Comparison of ENCODE assay signal across 24 mouse cellular contexts in the genomic region with DNA sequence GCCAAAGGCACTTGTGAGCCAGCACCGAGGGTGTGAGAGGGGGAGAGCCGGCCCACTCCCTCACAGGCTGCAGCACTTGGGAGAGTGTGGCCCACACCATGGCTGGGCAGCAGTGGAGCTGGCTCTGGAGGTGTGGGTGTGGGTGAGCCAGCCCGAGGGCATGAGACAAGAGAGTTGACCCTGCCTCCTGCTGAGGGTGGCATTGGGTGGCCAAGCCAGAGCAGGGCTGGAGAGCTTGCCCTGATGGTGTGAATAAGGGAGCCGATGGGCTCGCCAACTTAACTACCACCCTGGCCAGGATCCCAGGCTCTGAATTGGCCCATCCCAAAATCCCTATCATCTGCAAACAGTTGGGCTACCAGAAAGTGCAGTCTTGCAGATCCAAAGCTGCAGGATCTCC. TPM values are rescaled to one million over a fixed set of nuclear protein-coding genes. Genes with fewer than 3 reads are reported as not detected.
DNase-seq lines count a peak whose midpoint lies in the region; ATAC-seq and TF ChIP-seq lines count a peak whose summit lies in the region.
"Had no signal": no experiment of that assay in that cellular context is flagged by ENCODE, and none has a peak within 500 bp of the region (broad histone marks: within the 10 kb centered on the region; RNA-seq: fewer than 3 reads in every experiment).

No protein-coding gene starts in this region.

- no peaks in the 10 kb centered on the region for H3K36me3 ChIP-seq in forebrain, postnatal 0 days (ENCODE audit: insufficient read depth)
- no peaks in the 10 kb centered on the region for H3K36me3 ChIP-seq in forebrain, embryonic 13.5 days (ENCODE audit: poor library complexity, severe bottlenecking)
- no peaks in the 10 kb centered on the region for H3K36me3 ChIP-seq in hindbrain, postnatal 0 days (ENCODE audit: insufficient read depth, low read length)
- no peaks in the 10 kb centered on the region for H3K36me3 ChIP-seq in hindbrain, embryonic 14.5 days (replicated peaks; ENCODE audit: control insufficient read depth, insufficient read depth)
- H3K36me3 ChIP-seq in midbrain, postnatal 0 days (ENCODE audit: insufficient read depth, low read length) = no peaks in the 10 kb centered on the region
- no peaks in the 10 kb centered on the region for H3K36me3 ChIP-seq in midbrain, embryonic 16.5 days (ENCODE audit: control insufficient read depth, insufficient read depth, low read length)
- H3K36me3 ChIP-seq: liver, embryonic 12.5 days; neural tube, embryonic 13.5 days had no signal

- TF ChIP-seq CTCF in forebrain, postnatal 0 days (IDR thresholded peaks at IDR 0.05; ENCODE audit: low read depth) = no peak
- TF ChIP-seq CTCF in hindbrain, postnatal 0 days (IDR thresholded peaks at IDR 0.05; ENCODE audit: low read depth) = no peak
- TF ChIP-seq CTCF in midbrain, postnatal 0 days (IDR thresholded peaks at IDR 0.05) = no peak

- H3K9me3 ChIP-seq in forebrain, postnatal 0 days (ENCODE audit: low read length) = no peaks in the 10 kb centered on the region
- H3K9me3 ChIP-seq in forebrain, embryonic 13.5 days (replicated peaks) = no peaks in the 10 kb centered on the region
- no peaks in the 10 kb centered on the region for H3K9me3 ChIP-seq in hindbrain, postnatal 0 days (ENCODE audit: low read length)
- no peaks in the 10 kb centered on the region for H3K9me3 ChIP-seq in hindbrain, embryonic 14.5 days (ENCODE audit: control insufficient read depth, low read length)
- H3K9me3 ChIP-seq in midbrain, postnatal 0 days (ENCODE audit: low read length) = no peaks in the 10 kb centered on the region
- H3K9me3 ChIP-seq in midbrain, embryonic 16.5 days (replicated peaks; ENCODE audit: control insufficient read depth, low read length, poor library complexity, severe bottlenecking) = no peaks in the 10 kb centered on the region
- H3K9me3 ChIP-seq: liver, embryonic 12.5 days; neural tube, embryonic 13.5 days had no signal

- no peaks in the 10 kb centered on the region for H3K27me3 ChIP-seq in forebrain, postnatal 0 days (ENCODE audit: insufficient read depth, low read length)
- H3K27me3 ChIP-seq in forebrain, embryonic 13.5 days = no peaks in the 10 kb centered on the region
- no peaks in the 10 kb centered on the region for H3K27me3 ChIP-seq in hindbrain, postnatal 0 days (ENCODE audit: insufficient read depth, low read length)
- no peaks in the 10 kb centered on the region for H3K27me3 ChIP-seq in hindbrain, embryonic 14.5 days (ENCODE audit: control insufficient read depth, insufficient read depth, low read length)
- no peaks in the 10 kb centered on the region for H3K27me3 ChIP-seq in midbrain, postnatal 0 days (ENCODE audit: insufficient read depth, low read length)
- H3K27me3 ChIP-seq in midbrain, embryonic 16.5 days (ENCODE audit: control insufficient read depth, insufficient read depth, low read depth, low read length) = no peaks in the 10 kb centered on the region
- H3K27me3 ChIP-seq: CH12.LX; liver, embryonic 12.5 days; neural tube, embryonic 13.5 days had no signal

- H3K4me2 ChIP-seq in forebrain, postnatal 0 days (ENCODE audit: low read depth) = no peak overlapping the region
- no peak overlapping the region for H3K4me2 ChIP-seq in forebrain, embryonic 13.5 days
- no peak overlapping the region for H3K4me2 ChIP-seq in hindbrain, postnatal 0 days (ENCODE audit: low read depth, low read length)
- H3K4me2 ChIP-seq in hindbrain, embryonic 14.5 days (replicated peaks) = no peak overlapping the region
- no peak overlapping the region for H3K4me2 ChIP-seq in midbrain, postnatal 0 days (ENCODE audit: low read depth, low read length, poor library complexity, severe bottlenecking)
- no peak overlapping the region for H3K4me2 ChIP-seq in midbrain, embryonic 16.5 days (ENCODE audit: low read length)
- H3K4me2 ChIP-seq: heart, embryonic 11.5 days; liver, embryonic 12.5 days; neural tube, embryonic 13.5 days had no signal

- DNase-seq in cerebellum, postnatal 10 days = peak; percentile 77 to 87
- DNase-seq in cerebellum, adult 18-20 months = no peak
- DNase-seq in forebrain, postnatal 0 days = peak; percentile 21
- peak; percentile 58 for DNase-seq in hindbrain, postnatal 0 days (ENCODE audit: low spot score)
- DNase-seq in hindbrain, embryonic 14.5 days (ENCODE audit: low spot score) = no peak
- peak; percentile 45 for DNase-seq in midbrain, postnatal 0 days (ENCODE audit: low spot score)
- DNase-seq: adrenal gland, adult 8-10 months; cerebellum, adult 9-11 months; gastrocnemius, postnatal 14 days; kidney, adult 11 months; kidney, postnatal 14 days; liver, postnatal 0 days; lung, postnatal 36 days; midbrain, embryonic 14.5 days had no signal

- 34% methylated on average over 5 of the region's 5 CpGs for WGBS in forebrain, postnatal 0 days
- WGBS in forebrain, embryonic 13.5 days = 80% methylated on average over 5 of the region's 5 CpGs
- WGBS in hindbrain, postnatal 0 days = 51% methylated on average over 5 of the region's 5 CpGs
- WGBS in hindbrain, embryonic 14.5 days = 81% methylated on average over 5 of the region's 5 CpGs
- WGBS in midbrain, postnatal 0 days = 68% methylated on average over 5 of the region's 5 CpGs
- 62% methylated on average over 5 of the region's 5 CpGs for WGBS in midbrain, embryonic 16.5 days

- no peak overlapping the region for H3K9ac ChIP-seq in forebrain, postnatal 0 days
- no peak overlapping the region for H3K9ac ChIP-seq in forebrain, embryonic 13.5 days
- no peak overlapping the region for H3K9ac ChIP-seq in hindbrain, postnatal 0 days (replicated peaks; ENCODE audit: low read length)
- no peak overlapping the region for H3K9ac ChIP-seq in hindbrain, embryonic 14.5 days
- H3K9ac ChIP-seq in midbrain, postnatal 0 days (replicated peaks; ENCODE audit: low read length, poor library complexity, severe bottlenecking) = no peak overlapping the region
- no peak overlapping the region for H3K9ac ChIP-seq in midbrain, embryonic 16.5 days (ENCODE audit: low read depth, low read length)
- H3K9ac ChIP-seq: liver, embryonic 12.5 days; liver, postnatal 0 days; neural tube, embryonic 13.5 days had no signal

- no peak overlapping the region for H3K27ac ChIP-seq in forebrain, postnatal 0 days (ENCODE audit: low read depth, low read length)
- H3K27ac ChIP-seq in forebrain, embryonic 13.5 days = no peak overlapping the region
- H3K27ac ChIP-seq in hindbrain, postnatal 0 days = peak overlapping the region; percentile 57; the same call in 1 of the 2 replicates
- H3K27ac ChIP-seq in hindbrain, embryonic 14.5 days = no peak overlapping the region
- H3K27ac ChIP-seq in midbrain, postnatal 0 days (ENCODE audit: low read depth, low read length) = no peak overlapping the region
- H3K27ac ChIP-seq in midbrain, embryonic 16.5 days (ENCODE audit: low read length) = no peak overlapping the region
- H3K27ac ChIP-seq: left cerebral cortex, adult 2 months; liver, embryonic 12.5 days; neural tube, embryonic 13.5 days had no signal

- peak; percentile 38 for ATAC-seq in forebrain, postnatal 0 days
- no peak for ATAC-seq in forebrain, embryonic 13.5 days
- 0 out of 2 replicates have a peak, but pooled peaks have one; percentile 27 for ATAC-seq in hindbrain, postnatal 0 days
- ATAC-seq in hindbrain, embryonic 14.5 days (ENCODE audit: low FRiP score) = no peak
- ATAC-seq in midbrain, postnatal 0 days (ENCODE audit: low FRiP score) = no peak
- ATAC-seq in midbrain, embryonic 16.5 days = no peak; the same call in 1 of the 2 replicates
- ATAC-seq: inflammation-experienced regulatory T-cells, adult 6 months; liver, embryonic 12.5 days; liver, postnatal 0 days had no signal

- no peak overlapping the region for H3K4me3 ChIP-seq in forebrain, postnatal 0 days (ENCODE audit: low read depth, low read length)
- no peak overlapping the region for H3K4me3 ChIP-seq in forebrain, embryonic 13.5 days
- H3K4me3 ChIP-seq in hindbrain, postnatal 0 days (ENCODE audit: low read length) = no peak overlapping the region
- H3K4me3 ChIP-seq in hindbrain, embryonic 14.5 days (replicated peaks; ENCODE audit: low read length) = no peak overlapping the region
- H3K4me3 ChIP-seq in midbrain, postnatal 0 days (ENCODE audit: low read depth, low read length) = no peak overlapping the region
- no peak overlapping the region for H3K4me3 ChIP-seq in midbrain, embryonic 16.5 days (ENCODE audit: low read depth, low read length)
- H3K4me3 ChIP-seq: erythroblast, embryonic 14.5 days; left cerebral cortex, adult 2 months; liver, embryonic 12.5 days; myocyte; neural tube, embryonic 13.5 days had no signal

- H3K4me1 ChIP-seq in forebrain, postnatal 0 days (ENCODE audit: insufficient read depth) = no peaks in the 10 kb centered on the region
- peaks cover 8% of the 10 kb centered on the region; the same call in 1 of the 2 replicates for H3K4me1 ChIP-seq in forebrain, embryonic 13.5 days
- H3K4me1 ChIP-seq in hindbrain, postnatal 0 days (ENCODE audit: insufficient read depth, low read length) = peaks cover 9% of the 10 kb centered on the region; the same call in 1 of the 2 replicates
- 0 out of 2 replicates have a peak, but pooled peaks cover 4% of the 10 kb centered on the region for H3K4me1 ChIP-seq in hindbrain, embryonic 14.5 days (replicated peaks; ENCODE audit: control insufficient read depth, insufficient read depth, low read length)
- no peaks in the 10 kb centered on the region for H3K4me1 ChIP-seq in midbrain, postnatal 0 days (ENCODE audit: insufficient read depth, low read length)
- H3K4me1 ChIP-seq in midbrain, embryonic 16.5 days (ENCODE audit: control insufficient read depth, insufficient read depth, low read length) = no peaks in the 10 kb centered on the region

RNA-seq across cellular contexts. Expression of a gene that starts 35.6 kb away (rescaled TPM):
- total RNA-seq in forebrain, postnatal 0 days (2014; rRNA removed) = 21.9 and 23.7 TPM in 2 replicates
- polyA plus RNA-seq in forebrain, postnatal 0 days (2015; fragmentation: Nextera tagmentation; extraction: Ambion mirVana) = 17.7 and 19.8 TPM in 2 replicates
- 93.6 and 102 TPM in 2 replicates for polyA plus RNA-seq in forebrain, embryonic 13.5 days (2015; fragmentation: Nextera tagmentation; extraction: Ambion mirVana)
- 39.8 and 51.3 TPM in 2 replicates for total RNA-seq in hindbrain, postnatal 0 days (2014; rRNA removed)
- polyA plus RNA-seq in hindbrain, postnatal 0 days (2015; fragmentation: Nextera tagmentation; extraction: Ambion mirVana) = 29.1 and 30.7 TPM in 2 replicates
- 30.5 and 37.5 TPM in 2 replicates for polyA plus RNA-seq in hindbrain, embryonic 14.5 days (2014; fragmentation: Nextera tagmentation; extraction: Ambion mirVana)
- total RNA-seq in midbrain, postnatal 0 days (2014; rRNA removed) = 22.1 and 22.3 TPM in 2 replicates
- 20.2 and 20.3 TPM in 2 replicates for polyA plus RNA-seq in midbrain, postnatal 0 days (2015; fragmentation: Nextera tagmentation; extraction: Ambion mirVana)
- polyA plus RNA-seq in midbrain, embryonic 16.5 days (2015; fragmentation: Nextera tagmentation; extraction: Ambion mirVana) = 27.8 and 30.6 TPM in 2 replicates

Comparison
In these comparisons a context has a peak if more than half of its experiments do, and no peak if none do; other contexts are left out.
1. DNase-seq: peak in cerebellum, postnatal 10 days (2 of 2), forebrain, postnatal 0 days (single experiment), hindbrain, postnatal 0 days (single experiment) and midbrain, postnatal 0 days (single experiment); none in cerebellum, adult 18-20 months (0 of 2) and hindbrain, embryonic 14.5 days (single experiment).
2. ATAC-seq: peak in forebrain, postnatal 0 days (single experiment) and hindbrain, postnatal 0 days (single experiment); none in forebrain, embryonic 13.5 days (single experiment), hindbrain, embryonic 14.5 days (single experiment), midbrain, postnatal 0 days (single experiment) and midbrain, embryonic 16.5 days (single experiment).